Mouse (Mus musculus) forebrain, embryonic 10.5 days (tissue): ENCODE data around the gene Phf3. TPM values are rescaled to one million over a fixed set of nuclear protein-coding genes. Genes with fewer than 3 reads are reported as not detected.

Source experiments
- DNase-seq: peaks from one replicate; pipeline ENCODE4 v3.0.0-alpha.2; 2017; ENCODE audit warnings: low spot score; ENCODE audit errors: extremely low spot score
- H3K27ac ChIP-seq: fragments of 300-500 bp; sonication (generic); 2 replicates; pipeline ENCODE4 v1.5.1; 2016; ENCODE audit warnings: mild to moderate bottlenecking
- H3K27me3 ChIP-seq: fragments of 300-500 bp; sonication (generic); 2 replicates; pipeline ENCODE4 v1.6.1; 2016; ENCODE audit warnings: mild to moderate bottlenecking; ENCODE audit not compliant: poor library complexity, severe bottlenecking
- H3K36me3 ChIP-seq: fragments of 300-500 bp; sonication (generic); replicated peaks from 2 replicates; pipeline ENCODE4 v1.6.1; 2016; ENCODE audit warnings: mild to moderate bottlenecking, moderate library complexity
- H3K4me1 ChIP-seq: fragments of 300-500 bp; sonication (generic); 2 replicates; pipeline ENCODE4 v1.6.1; 2016
- H3K4me3 ChIP-seq: fragments of 300-500 bp; sonication (generic); 2 replicates; pipeline ENCODE4 v1.5.1; 2016; ENCODE audit warnings: mild to moderate bottlenecking, moderate library complexity
- H3K9me3 ChIP-seq: fragments of 300-500 bp; sonication (generic); 2 replicates; pipeline ENCODE4 v1.6.1; 2016; ENCODE audit warnings: mild to moderate bottlenecking, moderate library complexity
- WGBS: fragments of 180-500 bp; shearing (Covaris S2); methylation state at CpG from one replicate; pipeline ENCODE4 v1.1.7; 2016; 5-methylcytosine and 5-hydroxymethylcytosine counted together
- polyA plus RNA-seq: library from polyadenylated mRNA; unstranded; fragments of >200 nt; fragmentation: Nextera tagmentation; extraction: Ambion mirVana; gene quantifications from 2 replicates; pipeline ENCODE4 v1.2.1, GENCODE M21; 2016

The Phf3 gene
- polyA plus RNA-seq, 1 experiment from 2014 or later: 27.6 TPM

GRCm38 (mm10) chr1:30872836-30873540, 733 bp downstream of the Phf3 start:
- WGBS: under 1% methylated on average over 61 of the region's 79 CpGs
- DNase-seq: peak; percentile 67

GRCm38 (mm10) chr1:30867786-30868185, 5.9 kb downstream of the Phf3 start:
- Histone ChIP-seq H3K36me3 (peaks cover 25% of the 10 kb centered on the region), H3K4me1 (peaks cover 11% of the 10 kb centered on the region), H3K4me3 (no peak overlapping the region), H3K9me3 (peaks cover 20% of the 10 kb centered on the region; the same call in 1 of the 2 replicates), H3K27ac (no peak overlapping the region), H3K27me3 (no peaks in the 10 kb centered on the region)
- DNase-seq: no peak
- WGBS: 94% methylated on average over 4 of the region's 4 CpGs

More at GRCm38 (mm10) chr1:30872836-30873540, 733 bp downstream of the Phf3 start:
- H3K36me3 ChIP-seq: peaks cover 11% of the 10 kb centered on the region
- peak overlapping the region; percentile 68 for H3K4me3 ChIP-seq
- H3K4me1 ChIP-seq: peaks cover 17% of the 10 kb centered on the region
- H3K27ac ChIP-seq: peak overlapping the region; percentile 96
- H3K9me3 ChIP-seq: peaks cover 6% of the 10 kb centered on the region; the same call in 1 of the 2 replicates
- no peaks in the 10 kb centered on the region for H3K27me3 ChIP-seq

- Histone ChIP-seq H3K4me3 (no peak overlapping the region), H3K4me1 (no peaks in the 10 kb centered on the region), H3K27me3 (no peaks in the 10 kb centered on the region), H3K27ac (no peak overlapping the region), H3K9me3 (no peaks in the 10 kb centered on the region), H3K36me3 (peaks cover 16% of the 10 kb centered on the region)
- no peak for DNase-seq
- 88% methylated on average over 3 of the region's 3 CpGs for WGBS
Measured at GRCm38 (mm10) chr1:30852518-30852917, 21.2 kb downstream of the Phf3 start.

GRCm38 (mm10) chr1:30851920-30852319, 21.8 kb downstream of the Phf3 start:
- 98% methylated on average over 3 of the region's 3 CpGs for WGBS
- DNase-seq: no peak
- Histone ChIP-seq H3K9me3 (no peaks in the 10 kb centered on the region), H3K36me3 (peaks cover 16% of the 10 kb centered on the region), H3K27ac (no peak overlapping the region), H3K27me3 (no peaks in the 10 kb centered on the region), H3K4me3 (no peak overlapping the region), H3K4me1 (no peaks in the 10 kb centered on the region)

- WGBS: 90% methylated on average over 2 of the region's 2 CpGs
- DNase-seq: no peak
Measured at GRCm38 (mm10) chr1:30850906-30851305, 22.8 kb downstream of the Phf3 start.

GRCm38 (mm10) chr1:30849955-30850354, 23.8 kb downstream of the Phf3 start:
- Histone ChIP-seq H3K36me3 (peaks cover 16% of the 10 kb centered on the region), H3K27ac (no peak overlapping the region), H3K9me3 (no peaks in the 10 kb centered on the region), H3K4me1 (no peaks in the 10 kb centered on the region), H3K27me3 (no peaks in the 10 kb centered on the region), H3K4me3 (no peak overlapping the region)
- WGBS: 90% methylated on average over 3 of the region's 3 CpGs
- DNase-seq: no peak

More at GRCm38 (mm10) chr1:30850906-30851305, 22.8 kb downstream of the Phf3 start:
- Histone ChIP-seq H3K4me1 (no peaks in the 10 kb centered on the region), H3K27ac (no peak overlapping the region), H3K9me3 (no peaks in the 10 kb centered on the region), H3K27me3 (no peaks in the 10 kb centered on the region), H3K36me3 (peaks cover 16% of the 10 kb centered on the region), H3K4me3 (no peak overlapping the region)

- Histone ChIP-seq H3K4me1 (no peaks in the 10 kb centered on the region), H3K27me3 (no peaks in the 10 kb centered on the region), H3K4me3 (no peak overlapping the region), H3K36me3 (peaks cover 16% of the 10 kb centered on the region), H3K9me3 (no peaks in the 10 kb centered on the region), H3K27ac (no peak overlapping the region)
- WGBS: 74% methylated on average over 1 of the region's 1 CpGs
- DNase-seq: no peak
Measured at GRCm38 (mm10) chr1:30847706-30848105, 26.0 kb downstream of the Phf3 start.

GRCm38 (mm10) chr1:30839662-30840061, 34.1 kb downstream of the Phf3 start:
- peaks cover 37% of the 10 kb centered on the region for H3K36me3 ChIP-seq
- no peak for DNase-seq
- H3K4me1 ChIP-seq: no peaks in the 10 kb centered on the region
- H3K4me3 ChIP-seq: no peak overlapping the region
- no peaks in the 10 kb centered on the region for H3K27me3 ChIP-seq
- H3K9me3 ChIP-seq: no peaks in the 10 kb centered on the region
- no peak overlapping the region for H3K27ac ChIP-seq
- WGBS: 87% methylated on average over 3 of the region's 3 CpGs

GRCm38 (mm10) chr1:30835512-30835911, 38.2 kb downstream of the Phf3 start:
- Histone ChIP-seq H3K27me3 (no peaks in the 10 kb centered on the region), H3K27ac (no peak overlapping the region), H3K4me3 (no peak overlapping the region), H3K9me3 (no peaks in the 10 kb centered on the region), H3K36me3 (peaks cover 30% of the 10 kb centered on the region), H3K4me1 (no peaks in the 10 kb centered on the region)
- DNase-seq: no peak
- 92% methylated on average over 6 of the region's 6 CpGs for WGBS

- Histone ChIP-seq H3K27ac (no peak overlapping the region), H3K9me3 (no peaks in the 10 kb centered on the region), H3K4me3 (no peak overlapping the region), H3K36me3 (peaks cover 45% of the 10 kb centered on the region), H3K4me1 (no peaks in the 10 kb centered on the region), H3K27me3 (no peaks in the 10 kb centered on the region)
- 93% methylated on average over 4 of the region's 4 CpGs for WGBS
- no peak for DNase-seq
Measured at GRCm38 (mm10) chr1:30832778-30833177, 40.9 kb downstream of the Phf3 start.

- H3K27me3 ChIP-seq: no peaks in the 10 kb centered on the region
- no peak overlapping the region for H3K27ac ChIP-seq
- no peaks in the 10 kb centered on the region for H3K4me1 ChIP-seq
- H3K9me3 ChIP-seq: no peaks in the 10 kb centered on the region
- 91% methylated on average over 6 of the region's 6 CpGs for WGBS
- no peak for DNase-seq
- peaks cover 79% of the 10 kb centered on the region for H3K36me3 ChIP-seq
- no peak overlapping the region for H3K4me3 ChIP-seq
Measured at GRCm38 (mm10) chr1:30819414-30819813, 54.3 kb downstream of the Phf3 start.

- Histone ChIP-seq H3K27ac (no peak overlapping the region), H3K36me3 (peaks cover 90% of the 10 kb centered on the region), H3K9me3 (no peaks in the 10 kb centered on the region), H3K4me1 (no peaks in the 10 kb centered on the region), H3K4me3 (no peak overlapping the region), H3K27me3 (no peaks in the 10 kb centered on the region)
- WGBS: 94% methylated on average over 1 of the region's 1 CpGs
- no peak for DNase-seq
Measured at GRCm38 (mm10) chr1:30815609-30816008, 58.1 kb downstream of the Phf3 start.

GRCm38 (mm10) chr1:30814987-30815386, 58.7 kb downstream of the Phf3 start:
- H3K36me3 ChIP-seq: peaks cover 90% of the 10 kb centered on the region
- no peak for DNase-seq

More at GRCm38 (mm10) chr1:30814987-30815386, 58.7 kb downstream of the Phf3 start:
- Histone ChIP-seq H3K27ac (no peak overlapping the region), H3K9me3 (no peaks in the 10 kb centered on the region), H3K27me3 (no peaks in the 10 kb centered on the region), H3K4me1 (no peaks in the 10 kb centered on the region), H3K4me3 (no peak overlapping the region)
- 86% methylated on average over 2 of the region's 2 CpGs for WGBS
